Mouse (Mus musculus): ENCODE measurements around the gene Cybrd1. TPM values are rescaled to one million over a fixed set of nuclear protein-coding genes. Genes with fewer than 3 reads are reported as not detected.

Gene Cybrd1
- polyA plus RNA-seq, 1 experiment from 2014 or later: 1.1 TPM

Other genes starting within 250 kb of the Cybrd1 start
- 18.5 and 20.0 TPM in 2 replicates for gene Dcaf17, start 62.6 kb upstream of the Cybrd1 start, polyA plus RNA-seq (2015; fragmentation: Nextera tagmentation; extraction: Ambion mirVana)
- gene Mettl8, start 62.3 kb upstream of the Cybrd1 start, polyA plus RNA-seq (2015; fragmentation: Nextera tagmentation; extraction: Ambion mirVana): 9.2 and 13.2 TPM in 2 replicates
- 56.7 and 64.0 TPM in 2 replicates for gene Dync1i2, start 93.8 kb downstream of the Cybrd1 start, polyA plus RNA-seq (2015; fragmentation: Nextera tagmentation; extraction: Ambion mirVana)
- gene Slc25a12, start 249.8 kb downstream of the Cybrd1 start, polyA plus RNA-seq (2015; fragmentation: Nextera tagmentation; extraction: Ambion mirVana): 103 and 107 TPM in 2 replicates